Mouse (Mus musculus): ENCODE data around the gene Spsb3. TPM values are rescaled to one million over a fixed set of nuclear protein-coding genes. Genes with fewer than 3 reads are reported as not detected.
A peak's percentile ranks its signal among the peaks of the same experiment; 100 is the strongest.

Spsb3 gene
- polyA plus RNA-seq, 1 experiment from 2014 or later: 32.0 TPM

DNA sequence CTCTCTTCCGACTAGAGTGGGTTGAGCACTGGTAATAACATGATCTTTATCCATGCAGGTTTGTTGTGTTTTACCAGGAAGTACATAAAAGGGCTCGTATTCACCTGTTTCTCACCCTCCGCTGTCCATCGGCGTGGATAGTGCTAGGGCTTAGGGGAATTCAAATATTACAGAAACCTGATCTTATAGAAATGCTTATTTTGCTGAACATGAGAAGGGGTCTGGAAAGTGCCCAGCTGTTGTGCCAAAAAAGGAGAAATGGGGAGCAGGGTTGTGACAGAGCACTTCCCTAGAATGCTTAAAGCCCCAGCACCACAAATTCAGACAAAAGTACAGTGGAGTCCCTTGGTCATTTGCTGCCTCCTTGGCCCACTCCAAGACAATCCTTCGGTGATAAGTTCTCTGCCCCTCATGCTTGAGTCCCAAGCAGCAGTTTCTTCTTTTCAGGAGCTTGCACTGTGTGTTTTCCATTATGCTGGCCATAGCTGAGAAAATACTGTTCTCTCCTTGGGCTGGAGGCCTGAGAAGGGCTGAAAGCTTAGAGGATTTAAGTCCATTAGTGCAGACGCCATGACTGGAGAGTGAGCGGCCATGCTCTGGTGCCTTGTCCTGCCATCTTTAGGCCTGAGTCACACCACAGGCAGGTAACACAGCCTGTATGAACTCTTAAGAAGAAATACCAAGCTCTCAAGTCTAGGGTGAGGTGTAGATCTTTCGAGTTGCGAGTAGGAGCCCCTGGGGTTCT is 34.9 kb upstream of the Spsb3 start:
- Histone ChIP-seq H3K4me2 (replicated peaks) (peak overlapping the region; percentile 86), H3K4me1 (replicated peaks) (peaks cover 12% of the 10 kb centered on the region), H3K4me3 (replicated peaks) (peak overlapping the region; percentile 90), H3K9me3 (no peaks in the 10 kb centered on the region), H3K36me3 (peaks cover 8% of the 10 kb centered on the region; the same call in 1 of the 2 replicates), H3K27ac (no peak overlapping the region), H3K9ac (0 out of 2 replicates have a peak overlapping the region, but pooled peaks have one; percentile 2), H3K27me3 (replicated peaks) (no peaks in the 10 kb centered on the region)
- ATAC-seq: no peak
- WGBS: 79% methylated on average over 10 of the region's 10 CpGs

DNA sequence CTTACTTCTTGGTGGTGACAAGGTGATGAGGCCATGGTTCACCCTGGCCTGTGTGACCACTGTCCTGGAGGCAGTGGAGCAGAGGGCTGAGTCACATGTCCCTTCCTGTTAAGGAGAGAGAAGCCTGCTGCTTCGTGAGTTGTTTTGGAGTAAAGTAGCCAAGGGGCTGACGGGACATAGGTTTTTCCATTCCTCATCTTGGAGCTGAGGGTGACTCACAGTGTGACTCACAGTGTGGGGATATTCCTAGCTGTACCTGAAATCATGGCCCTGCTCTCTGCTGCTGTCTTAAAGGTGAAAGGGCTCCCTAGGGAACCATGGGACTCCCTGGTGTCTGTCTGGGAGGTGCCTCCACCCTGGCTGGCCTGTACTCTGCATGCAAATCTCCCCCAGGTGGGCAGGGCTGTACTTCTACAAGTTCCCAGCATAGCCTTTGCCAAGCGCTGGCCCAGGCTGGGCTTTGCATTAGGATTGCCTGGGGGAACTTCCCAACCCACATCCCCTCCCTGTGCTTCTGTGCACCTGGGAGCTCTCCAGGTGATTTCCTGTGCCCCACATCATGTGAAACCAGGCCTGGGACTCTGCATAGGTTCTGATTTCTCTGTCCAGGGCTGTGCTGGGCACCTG is 30.5 kb upstream of the Spsb3 start:
- Histone ChIP-seq H3K9ac (no peak overlapping the region), H3K4me3 (replicated peaks) (no peak overlapping the region), H3K4me1 (replicated peaks) (peaks cover 4% of the 10 kb centered on the region; the same call in 1 of the 2 replicates), H3K4me2 (replicated peaks) (no peak overlapping the region), H3K36me3 (peaks cover 8% of the 10 kb centered on the region; the same call in 1 of the 2 replicates), H3K27me3 (replicated peaks) (no peaks in the 10 kb centered on the region), H3K27ac (no peak overlapping the region), H3K9me3 (no peaks in the 10 kb centered on the region)
- WGBS: 82% methylated on average over 3 of the region's 3 CpGs
- no peak for ATAC-seq

DNA sequence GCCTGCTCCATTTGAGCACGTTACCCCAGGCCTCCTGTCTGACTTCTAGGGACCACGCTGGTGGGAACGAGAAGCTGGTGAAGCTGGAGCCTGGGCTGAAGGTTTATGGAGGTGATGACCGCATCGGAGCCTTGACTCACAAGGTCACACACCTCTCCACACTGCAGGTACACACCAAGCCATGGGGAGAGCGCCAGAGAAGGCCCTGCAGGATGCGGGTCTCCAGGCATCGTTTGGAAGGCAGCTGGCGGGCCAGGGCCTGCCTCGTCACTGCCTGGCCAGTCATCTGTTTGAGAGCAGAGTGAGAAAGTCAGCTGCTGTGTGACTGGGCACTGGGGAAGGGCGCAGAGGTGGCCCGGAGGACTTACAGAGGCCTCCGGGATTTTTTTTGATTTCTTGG is 29.9 kb upstream of the Spsb3 start:
- peaks cover 8% of the 10 kb centered on the region; the same call in 1 of the 2 replicates for H3K36me3 ChIP-seq

DNA sequence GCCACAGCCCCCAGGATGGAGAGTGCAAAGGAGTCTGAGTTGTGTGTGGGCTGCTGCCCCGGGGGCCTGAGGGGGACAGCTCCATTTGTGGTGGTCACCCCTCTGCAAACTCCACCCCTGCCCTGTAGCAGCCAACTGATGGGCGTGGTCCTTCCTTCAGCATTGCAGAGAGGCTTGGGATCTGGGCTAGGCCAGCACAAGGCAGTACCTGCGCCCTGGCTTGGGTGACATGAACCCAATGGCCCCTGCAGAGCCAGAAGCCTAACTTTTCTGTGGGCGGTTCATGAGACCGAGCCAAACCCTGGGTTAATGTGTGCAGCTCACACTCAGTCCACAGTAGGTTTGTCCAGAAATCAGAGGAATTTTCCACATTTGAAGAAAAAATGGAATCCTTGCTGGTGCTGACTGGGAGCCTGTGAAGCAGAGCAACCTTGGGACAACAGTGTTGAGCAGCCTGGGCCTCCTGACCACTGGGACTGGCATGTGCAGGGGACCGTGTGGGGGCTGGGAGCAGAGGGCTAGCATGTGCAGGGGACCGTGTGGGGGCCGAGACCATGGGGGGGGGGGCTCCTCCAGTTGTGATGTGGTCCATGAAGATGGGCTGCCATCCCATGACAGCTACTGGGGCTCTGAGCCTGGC is 28.5 kb upstream of the Spsb3 start:
- WGBS: 86% methylated on average over 8 of the region's 8 CpGs
- Histone ChIP-seq H3K27me3 (replicated peaks) (no peaks in the 10 kb centered on the region), H3K9ac (no peak overlapping the region), H3K36me3 (peaks cover 11% of the 10 kb centered on the region; the same call in 1 of the 2 replicates), H3K9me3 (no peaks in the 10 kb centered on the region), H3K27ac (no peak overlapping the region), H3K4me3 (replicated peaks) (no peak overlapping the region), H3K4me2 (replicated peaks) (no peak overlapping the region), H3K4me1 (replicated peaks) (no peaks in the 10 kb centered on the region)
- no peak for ATAC-seq

More for the DNA sequence above, 29.9 kb upstream of the Spsb3 start:
- H3K27me3 ChIP-seq (replicated peaks): no peaks in the 10 kb centered on the region
- no peak overlapping the region for H3K4me2 ChIP-seq (replicated peaks)
- no peak for ATAC-seq
- no peak overlapping the region for H3K4me3 ChIP-seq (replicated peaks)
- WGBS: 89% methylated on average over 13 of the region's 13 CpGs
- no peak overlapping the region for H3K27ac ChIP-seq
- no peak overlapping the region for H3K9ac ChIP-seq
- no peaks in the 10 kb centered on the region for H3K9me3 ChIP-seq
- no peaks in the 10 kb centered on the region for H3K4me1 ChIP-seq (replicated peaks)

DNA sequence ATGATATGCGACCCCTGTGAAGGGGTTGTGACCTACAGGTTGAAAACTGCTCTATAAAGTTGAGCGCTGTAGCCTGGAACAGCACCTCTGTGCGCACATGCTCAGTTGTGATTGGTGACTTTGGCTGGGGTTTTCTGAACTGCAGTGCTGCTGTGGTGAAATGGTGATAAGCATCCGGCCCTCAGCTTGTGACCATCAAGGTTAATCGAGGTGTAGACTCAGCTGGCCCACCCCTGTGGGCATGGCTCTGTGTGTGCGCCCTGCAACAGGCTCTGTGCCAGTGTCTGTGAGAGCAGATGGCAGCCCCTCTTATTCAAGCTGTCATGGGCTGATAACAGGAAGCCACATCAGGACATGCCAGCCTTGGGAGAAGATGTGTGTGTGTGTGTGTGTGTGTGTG is 27.5 kb upstream of the Spsb3 start:
- ATAC-seq: peak; percentile 65; the same call in 1 of the 2 replicates
- H3K27ac ChIP-seq: no peak overlapping the region
- H3K4me1 ChIP-seq (replicated peaks): no peaks in the 10 kb centered on the region
- H3K4me3 ChIP-seq (replicated peaks): no peak overlapping the region
- H3K9me3 ChIP-seq: no peaks in the 10 kb centered on the region
- H3K4me2 ChIP-seq (replicated peaks): no peak overlapping the region
- H3K27me3 ChIP-seq (replicated peaks): no peaks in the 10 kb centered on the region
- WGBS: 88% methylated on average over 6 of the region's 6 CpGs
- H3K36me3 ChIP-seq: peaks cover 8% of the 10 kb centered on the region; the same call in 1 of the 2 replicates
- H3K9ac ChIP-seq: no peak overlapping the region

DNA sequence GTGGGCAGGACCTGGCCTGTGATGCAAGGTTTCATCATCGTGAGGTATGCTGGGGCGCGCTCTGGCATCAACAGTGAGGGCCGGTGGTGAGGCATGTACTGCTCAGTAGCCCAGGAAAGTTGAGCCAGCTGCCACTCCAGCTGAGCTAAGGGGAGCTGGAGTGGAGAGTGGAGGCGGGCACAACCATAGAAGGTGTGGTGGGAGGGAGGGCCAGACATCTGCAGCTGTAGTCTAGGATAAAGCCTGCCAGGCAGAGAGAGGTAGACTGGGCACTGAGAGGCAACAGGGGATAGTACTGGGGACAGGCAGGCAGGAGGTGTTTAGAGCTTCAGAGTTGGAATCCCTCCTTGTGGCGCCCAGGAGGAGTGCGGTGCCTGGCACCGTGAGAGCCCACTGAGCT is 26.4 kb upstream of the Spsb3 start:
- H3K4me1 ChIP-seq (replicated peaks): no peaks in the 10 kb centered on the region
- WGBS: 89% methylated on average over 8 of the region's 8 CpGs
- no peak overlapping the region for H3K27ac ChIP-seq
- no peak overlapping the region for H3K4me3 ChIP-seq (replicated peaks)
- peaks cover 9% of the 10 kb centered on the region; the same call in 1 of the 2 replicates for H3K36me3 ChIP-seq
- no peak overlapping the region for H3K9ac ChIP-seq
- no peak for ATAC-seq
- H3K4me2 ChIP-seq (replicated peaks): no peak overlapping the region
- no peaks in the 10 kb centered on the region for H3K9me3 ChIP-seq
- H3K27me3 ChIP-seq (replicated peaks): no peaks in the 10 kb centered on the region

DNA sequence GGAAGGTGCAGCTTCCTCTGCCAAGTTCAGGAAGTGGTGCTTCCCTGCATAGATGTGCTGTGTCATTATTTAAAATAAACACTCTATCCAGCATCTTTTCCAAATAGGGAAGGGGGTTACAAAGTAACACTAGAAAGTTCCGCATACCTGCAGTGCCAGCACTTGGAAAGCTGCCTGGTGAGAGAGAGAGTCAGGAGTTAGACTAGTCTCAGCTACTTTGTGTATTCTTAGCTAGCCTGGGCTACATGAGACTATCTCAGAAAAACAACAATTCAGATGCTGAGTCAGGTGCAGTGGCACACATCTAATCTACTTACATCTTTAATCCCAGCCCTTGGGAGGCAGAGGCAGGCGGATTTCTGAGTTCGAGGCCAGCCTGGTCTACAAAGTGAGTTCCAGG is 24.7 kb upstream of the Spsb3 start:
- no peaks in the 10 kb centered on the region for H3K27me3 ChIP-seq (replicated peaks)
- H3K4me1 ChIP-seq (replicated peaks): no peaks in the 10 kb centered on the region
- H3K9me3 ChIP-seq: no peaks in the 10 kb centered on the region
- ATAC-seq: no peak
- H3K9ac ChIP-seq: no peak overlapping the region
- no peak overlapping the region for H3K4me3 ChIP-seq (replicated peaks)
- no peak overlapping the region for H3K27ac ChIP-seq
- H3K36me3 ChIP-seq: peaks cover 9% of the 10 kb centered on the region; the same call in 1 of the 2 replicates
- WGBS: 93% methylated on average over 3 of the region's 3 CpGs
- no peak overlapping the region for H3K4me2 ChIP-seq (replicated peaks)

DNA sequence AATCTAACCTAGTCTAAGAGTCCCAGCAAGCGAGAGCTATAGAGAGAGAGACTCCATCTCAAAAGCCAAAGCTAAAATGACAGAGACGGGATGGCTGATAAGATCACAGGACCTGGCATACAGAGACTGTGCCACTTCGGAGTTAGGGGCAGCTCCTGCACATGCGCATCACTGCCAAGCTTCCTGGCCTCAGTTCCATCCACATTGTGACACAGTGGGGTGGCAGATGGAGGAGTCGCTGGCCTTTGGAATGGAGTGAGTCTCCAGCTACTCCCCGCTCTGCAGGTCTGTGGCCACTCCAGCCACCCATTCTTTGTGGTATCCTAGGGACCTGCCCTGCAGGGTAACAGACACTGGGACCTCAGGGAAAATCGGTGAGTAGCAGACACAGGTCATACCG is 20.7 kb upstream of the Spsb3 start, which contains the start of gene Igfals:
Igfals (plus strand) TSS at position 222 of the 400 bp plus-strand sequence.
- no peaks in the 10 kb centered on the region for H3K9me3 ChIP-seq
- H3K9ac ChIP-seq: no peak within 1 kb of the TSS
- ATAC-seq: no peak
- H3K27me3 ChIP-seq (replicated peaks): no peaks in the 10 kb centered on the region
- H3K36me3 ChIP-seq: peaks cover 9% of the 10 kb centered on the region; the same call in 1 of the 2 replicates
- H3K4me1 ChIP-seq (replicated peaks): no peaks in the 10 kb centered on the region
- H3K27ac ChIP-seq: no peak within 1 kb of the TSS
- WGBS: 85% methylated on average over 8 of the region's 8 CpGs
- H3K4me3 ChIP-seq (replicated peaks): no peak within 1 kb of the TSS
- no peak within 1 kb of the TSS for H3K4me2 ChIP-seq (replicated peaks)

DNA sequence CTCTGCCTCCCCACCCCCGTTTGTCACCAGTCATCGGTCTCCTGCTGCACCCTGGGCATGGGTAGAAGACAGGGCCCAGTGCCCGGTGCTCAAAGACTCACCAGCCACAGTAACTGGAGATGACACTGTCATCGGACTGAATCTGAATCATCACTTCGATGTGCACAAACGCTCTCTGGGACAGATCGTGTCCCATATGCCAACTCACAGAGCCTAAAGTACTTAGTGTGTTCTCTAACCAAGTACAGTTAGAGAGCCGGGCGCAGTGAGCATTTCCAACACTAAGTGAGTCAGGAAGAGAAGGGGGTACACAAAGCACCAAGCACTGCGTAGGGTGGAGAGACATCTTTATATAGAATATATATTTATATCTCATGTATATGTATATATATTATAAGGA is 18.5 kb upstream of the Spsb3 start:
- Histone ChIP-seq H3K4me2 (replicated peaks) (no peak overlapping the region), H3K36me3 (peaks cover 6% of the 10 kb centered on the region; the same call in 1 of the 2 replicates), H3K4me3 (replicated peaks) (no peak overlapping the region), H3K9me3 (no peaks in the 10 kb centered on the region), H3K27ac (no peak overlapping the region), H3K27me3 (replicated peaks) (no peaks in the 10 kb centered on the region), H3K4me1 (replicated peaks) (no peaks in the 10 kb centered on the region), H3K9ac (no peak overlapping the region)
- ATAC-seq: no peak
- WGBS: 94% methylated on average over 10 of the region's 10 CpGs

DNA sequence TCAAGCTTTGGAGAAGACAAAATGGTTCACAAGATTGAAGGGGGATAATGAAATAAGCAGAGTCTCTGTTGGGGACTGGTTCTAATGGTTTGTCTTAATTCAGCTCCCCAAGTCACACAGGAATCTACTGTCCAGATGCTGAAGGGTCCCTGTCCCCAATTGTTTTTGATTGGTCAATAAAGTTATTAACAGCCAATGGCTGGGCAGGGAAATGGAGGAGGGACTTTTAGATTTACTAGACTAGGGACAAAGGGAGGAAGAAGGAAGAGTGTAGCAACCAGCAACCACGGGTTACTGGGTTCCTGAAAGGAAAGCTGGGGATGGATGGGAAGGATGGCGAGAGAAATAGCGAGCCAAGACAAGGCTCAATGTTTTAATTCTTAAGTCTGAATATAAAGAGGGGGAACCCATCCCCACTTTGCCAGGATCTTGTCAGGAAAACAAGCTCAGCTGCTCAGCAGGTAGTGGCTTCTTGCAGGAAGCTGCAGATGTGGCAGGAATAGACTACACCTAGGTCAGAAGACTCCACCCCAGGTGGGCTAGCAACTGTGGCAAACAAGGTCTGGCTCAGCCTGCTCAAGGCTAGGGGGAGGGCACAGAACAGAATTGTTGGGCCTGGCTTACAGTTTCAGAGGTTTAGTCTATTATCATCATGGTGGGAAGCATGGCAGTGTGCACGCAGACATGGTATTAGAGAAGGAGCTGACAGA is 12.6 kb upstream of the Spsb3 start:
- H3K4me2 ChIP-seq (replicated peaks): no peak overlapping the region
- H3K4me3 ChIP-seq (replicated peaks): no peak overlapping the region
- H3K27ac ChIP-seq: no peak overlapping the region
- peaks cover 8% of the 10 kb centered on the region; the same call in 1 of the 2 replicates for H3K4me1 ChIP-seq (replicated peaks)
- H3K27me3 ChIP-seq (replicated peaks): no peaks in the 10 kb centered on the region
- no peak overlapping the region for H3K9ac ChIP-seq
- no peaks in the 10 kb centered on the region for H3K36me3 ChIP-seq
- 50% methylated on average over 4 of the region's 4 CpGs for WGBS
- H3K9me3 ChIP-seq: no peaks in the 10 kb centered on the region
- ATAC-seq: no peak

DNA sequence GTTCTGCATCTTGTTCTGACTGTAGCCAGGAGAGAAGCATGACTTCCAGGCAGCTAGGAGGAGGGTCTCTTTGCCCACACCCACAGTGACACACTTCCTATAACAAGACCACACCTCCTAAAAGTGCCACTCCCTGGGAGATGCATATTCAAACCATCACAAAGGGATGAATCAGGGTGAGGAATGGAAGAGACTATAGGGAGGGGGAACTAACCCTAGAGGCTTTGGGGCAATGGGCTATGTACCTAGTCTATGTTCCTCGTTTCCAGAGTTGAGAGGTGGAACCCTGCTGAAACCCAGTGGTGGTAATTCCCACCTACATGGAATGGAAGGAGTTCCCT is 12.1 kb upstream of the Spsb3 start:
- H3K4me2 ChIP-seq (replicated peaks): no peak overlapping the region
- no peaks in the 10 kb centered on the region for H3K9me3 ChIP-seq
- no peak overlapping the region for H3K9ac ChIP-seq
- H3K4me3 ChIP-seq (replicated peaks): no peak overlapping the region
- H3K36me3 ChIP-seq: no peaks in the 10 kb centered on the region
- ATAC-seq: no peak
- H3K4me1 ChIP-seq (replicated peaks): peaks cover 8% of the 10 kb centered on the region; the same call in 1 of the 2 replicates
- no peak overlapping the region for H3K27ac ChIP-seq
- no peaks in the 10 kb centered on the region for H3K27me3 ChIP-seq (replicated peaks)
- 56% methylated on average over 1 of the region's 1 CpGs for WGBS

DNA sequence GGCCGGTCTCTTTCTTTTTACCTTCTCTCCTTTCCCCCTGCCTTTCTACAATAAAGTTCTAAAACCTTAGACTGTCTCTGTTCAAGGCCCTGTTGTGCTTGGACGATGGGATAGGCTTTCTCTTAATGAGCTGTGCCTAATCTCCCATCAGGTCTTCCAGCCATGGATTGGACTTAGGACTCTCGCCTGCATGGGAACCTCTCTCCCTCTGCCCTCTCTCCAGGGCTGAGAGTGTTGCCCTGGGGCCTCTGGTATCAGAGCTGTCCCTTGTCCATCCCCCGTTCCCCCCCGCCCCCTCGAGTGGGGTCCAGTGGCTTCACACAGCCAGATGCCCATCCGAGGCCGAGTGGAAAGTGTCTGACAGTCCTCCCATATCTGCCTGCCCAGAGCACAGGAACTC is 11.5 kb upstream of the Spsb3 start:
- Histone ChIP-seq H3K9ac (no peak overlapping the region), H3K9me3 (no peaks in the 10 kb centered on the region), H3K4me3 (replicated peaks) (no peak overlapping the region), H3K36me3 (no peaks in the 10 kb centered on the region), H3K27me3 (replicated peaks) (no peaks in the 10 kb centered on the region), H3K27ac (no peak overlapping the region), H3K4me1 (replicated peaks) (peaks cover 8% of the 10 kb centered on the region; the same call in 1 of the 2 replicates), H3K4me2 (replicated peaks) (no peak overlapping the region)
- 81% methylated on average over 8 of the region's 8 CpGs for WGBS
- ATAC-seq: 0 out of 2 replicates have a peak, but pooled peaks have one; percentile 48

Measured in intestine, embryonic 15.5 days (tissue).